ENCODE assay signal across 9 mouse cellular contexts in the genomic region with DNA sequence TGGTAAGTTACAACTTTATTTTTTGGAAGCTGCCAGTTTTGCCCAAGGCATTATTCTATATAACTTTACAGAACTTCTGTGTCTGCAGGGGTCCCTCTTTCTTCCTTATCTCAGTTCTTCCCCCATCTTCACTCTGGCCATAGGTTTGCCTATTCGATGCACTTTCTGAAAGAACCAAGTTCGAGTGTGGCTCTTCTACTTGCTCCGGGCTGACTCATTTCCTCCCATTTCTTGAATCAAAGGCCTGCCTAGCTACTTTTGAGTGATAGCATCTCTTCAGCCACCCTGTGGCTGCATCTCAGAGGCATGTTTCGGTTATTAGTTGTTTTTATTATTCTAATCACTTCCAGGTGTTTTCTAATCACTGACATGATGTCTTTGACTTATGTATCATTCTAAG. TPM values are rescaled to one million over a fixed set of nuclear protein-coding genes. Genes with fewer than 3 reads are reported as not detected.
A peak's percentile ranks its signal among the peaks of the same experiment; 100 is the strongest.
DNase-seq lines count a peak whose midpoint lies in the region; ATAC-seq and TF ChIP-seq lines count a peak whose summit lies in the region.
"Had no signal": no experiment of that assay in that cellular context is flagged by ENCODE, and none has a peak within 500 bp of the region (broad histone marks: within the 10 kb centered on the region; RNA-seq: fewer than 3 reads in every experiment).

No protein-coding gene starts in this region.

- TF ChIP-seq POLR2A in bone marrow, adult 2 months (IDR thresholded peaks at IDR 0.05; ENCODE audit: borderline replicate concordance, control insufficient read depth, low read depth, low read length) = no peak

- no peaks in the 10 kb centered on the region for H3K27me3 ChIP-seq in heart, embryonic 15.5 days

- no peak overlapping the region; the same call in 1 of the 2 replicates for H3K27ac ChIP-seq in bone marrow, adult 2 months (ENCODE audit: control insufficient read depth, insufficient read depth, low read depth, low read length, poor library complexity)
- H3K27ac ChIP-seq in heart, embryonic 15.5 days = peak overlapping the region; percentile 93

- H3K9me3 ChIP-seq in heart, embryonic 15.5 days (replicated peaks) = no peaks in the 10 kb centered on the region

- H3K4me1 ChIP-seq in bone marrow, adult 2 months (ENCODE audit: control insufficient read depth, insufficient read depth, low read length) = peaks cover 2% of the 10 kb centered on the region
- H3K4me1 ChIP-seq in heart, embryonic 15.5 days (replicated peaks) = peaks cover 30% of the 10 kb centered on the region

- no peak overlapping the region for H3K9ac ChIP-seq in heart, embryonic 15.5 days

- no peaks in the 10 kb centered on the region for H3K36me3 ChIP-seq in heart, embryonic 15.5 days

- intact Hi-C loops in left cerebral cortex, postnatal 36 days (cut with DNase I) = loop anchor here (2.0 kb wide), 1 partner anchor 37 kb away; no protein-coding TSS in a partner anchor

- 18% methylated on average over 4 of the region's 4 CpGs for WGBS in bone marrow, adult 2 months
- WGBS in heart, embryonic 15.5 days = 19% methylated on average over 4 of the region's 4 CpGs

- peak overlapping the region; percentile 77 for H3K4me2 ChIP-seq in heart, embryonic 15.5 days

- DNase-seq in adrenal gland, adult 18-20 months (ENCODE audit: low spot score in 2 of 2) = peak; percentile 20 to 25
- no peak for DNase-seq in adrenal gland, postnatal 25 days
- DNase-seq in lung, postnatal 25 days (ENCODE audit: low spot score) = peak; percentile 12
- no peak for DNase-seq in cerebellum, postnatal 10 days
- no peak for DNase-seq in left cerebral cortex, postnatal 36 days (ENCODE audit: low spot score in 2 of 2)
- no peak for DNase-seq in cerebellum, adult 18-20 months

- peak overlapping the region; percentile 35 for H3K4me3 ChIP-seq in bone marrow, adult 2 months (replicated peaks; ENCODE audit: control insufficient read depth, low read depth, low read length)
- peak overlapping the region; percentile 94 for H3K4me3 ChIP-seq in heart, embryonic 15.5 days

- no peak for TF ChIP-seq CTCF in bone marrow, adult 2 months (IDR thresholded peaks at IDR 0.05; ENCODE audit: control insufficient read depth, insufficient read depth, low read length)

- no peak for ATAC-seq in heart, embryonic 15.5 days (replicated peaks; ENCODE audit: insufficient number of reproducible peaks, insufficient read depth, low FRiP score, low read depth)

RNA-seq across cellular contexts. Expression of a gene that starts 1.1 kb away (rescaled TPM):
- total RNA-seq in adrenal gland, adult 18-20 months (2021) = 10 to 100 TPM; 46.3 to 76.4 TPM
- 43.1 and 60.5 TPM in 2 replicates for total RNA-seq in adrenal gland, postnatal 25 days (2021)
- polyA plus RNA-seq in bone marrow, adult 2 months (2011; ENCODE audit: insufficient read depth, insufficient read length, low replicate concordance, missing spikeins) = 7.5 and 11.8 TPM in 2 replicates
- polyA plus RNA-seq in heart, embryonic 15.5 days (2015; fragmentation: Nextera tagmentation; extraction: Ambion mirVana) = 19.1 and 20.0 TPM in 2 replicates
- 1 to 10 TPM; 2.4 to 2.7 TPM for total RNA-seq in left cerebral cortex, postnatal 36 days (2021)

RNA-seq across cellular contexts. Expression of a gene that starts 43.8 kb away (rescaled TPM):
- not detected for total RNA-seq in adrenal gland, adult 18-20 months (2021)
- not detected in 2 replicates for total RNA-seq in adrenal gland, postnatal 25 days (2021)
- polyA plus RNA-seq in bone marrow, adult 2 months (2011; ENCODE audit: insufficient read depth, insufficient read length, low replicate concordance, missing spikeins) = not detected in 2 replicates
- not detected in 2 replicates for polyA plus RNA-seq in heart, embryonic 15.5 days (2015; fragmentation: Nextera tagmentation; extraction: Ambion mirVana)
- not detected for total RNA-seq in left cerebral cortex, postnatal 36 days (2021)
- total RNA-seq: hematopoietic stem cell, adult 5-6 weeks had no signal

Comparison
In these comparisons a context has a peak if more than half of its experiments do, and no peak if none do; other contexts are left out.
1. DNase-seq: peak in adrenal gland, adult 18-20 months (2 of 2) and lung, postnatal 25 days (single experiment); none in adrenal gland, postnatal 25 days (single experiment), cerebellum, postnatal 10 days (0 of 2), left cerebral cortex, postnatal 36 days (0 of 2) and cerebellum, adult 18-20 months (0 of 2).
2. RNA of a gene that starts 1.1 kb away (total RNA-seq): 46.3 to 76.4 TPM in adrenal gland, adult 18-20 months and 43.1 to 60.5 TPM in adrenal gland, postnatal 25 days; 2.4 to 2.7 TPM in left cerebral cortex, postnatal 36 days; every median in the first group is over 10 times any median in the second.